Mouse (Mus musculus): ENCODE results near the gene Usp3. TPM values are rescaled to one million over a fixed set of nuclear protein-coding genes. Genes with fewer than 3 reads are reported as not detected.

The Usp3 gene
- polyA plus RNA-seq, 1 experiment from 2014 or later: 67.1 TPM

GRCm38 (mm10) chr9:66505141-66505917, 87.6 kb downstream of the Usp3 start:
- ATAC-seq (ENCODE audit: low FRiP score, low TSS enrichment): no peak

GRCm38 (mm10) chr9:66504518-66504917, 88.4 kb downstream of the Usp3 start:
- ATAC-seq (ENCODE audit: low FRiP score, low TSS enrichment): no peak
- no peak overlapping the region for H3K9ac ChIP-seq (replicated peaks; ENCODE audit: low read length)
- 87% methylated on average over 13 of the region's 13 CpGs for WGBS
- no peak overlapping the region for H3K27ac ChIP-seq (ENCODE audit: low read length)
- peaks cover 45% of the 10 kb centered on the region for H3K36me3 ChIP-seq (ENCODE audit: insufficient read depth, low read length)
- no peaks in the 10 kb centered on the region for H3K27me3 ChIP-seq (ENCODE audit: insufficient read depth, low read length)
- H3K9me3 ChIP-seq (ENCODE audit: low read length): no peaks in the 10 kb centered on the region
- H3K4me2 ChIP-seq (replicated peaks; ENCODE audit: low read depth, low read length): no peak overlapping the region
- H3K4me1 ChIP-seq (ENCODE audit: insufficient read depth, low read length): 0 out of 2 replicates have a peak, but pooled peaks cover 6% of the 10 kb centered on the region
- H3K4me3 ChIP-seq (ENCODE audit: low read length): no peak overlapping the region

More at GRCm38 (mm10) chr9:66505141-66505917, 87.6 kb downstream of the Usp3 start:
- no peak overlapping the region for H3K4me2 ChIP-seq (replicated peaks; ENCODE audit: low read depth, low read length)
- peaks cover 8% of the 10 kb centered on the region for H3K4me1 ChIP-seq (ENCODE audit: insufficient read depth, low read length)
- no peaks in the 10 kb centered on the region for H3K9me3 ChIP-seq (ENCODE audit: low read length)
- 76% methylated on average over 9 of the region's 9 CpGs for WGBS
- H3K36me3 ChIP-seq (ENCODE audit: insufficient read depth, low read length): peaks cover 47% of the 10 kb centered on the region
- H3K4me3 ChIP-seq (ENCODE audit: low read length): no peak overlapping the region
- no peak overlapping the region for H3K9ac ChIP-seq (replicated peaks; ENCODE audit: low read length)
- no peaks in the 10 kb centered on the region for H3K27me3 ChIP-seq (ENCODE audit: insufficient read depth, low read length)
- H3K27ac ChIP-seq (ENCODE audit: low read length): no peak overlapping the region

DNA sequence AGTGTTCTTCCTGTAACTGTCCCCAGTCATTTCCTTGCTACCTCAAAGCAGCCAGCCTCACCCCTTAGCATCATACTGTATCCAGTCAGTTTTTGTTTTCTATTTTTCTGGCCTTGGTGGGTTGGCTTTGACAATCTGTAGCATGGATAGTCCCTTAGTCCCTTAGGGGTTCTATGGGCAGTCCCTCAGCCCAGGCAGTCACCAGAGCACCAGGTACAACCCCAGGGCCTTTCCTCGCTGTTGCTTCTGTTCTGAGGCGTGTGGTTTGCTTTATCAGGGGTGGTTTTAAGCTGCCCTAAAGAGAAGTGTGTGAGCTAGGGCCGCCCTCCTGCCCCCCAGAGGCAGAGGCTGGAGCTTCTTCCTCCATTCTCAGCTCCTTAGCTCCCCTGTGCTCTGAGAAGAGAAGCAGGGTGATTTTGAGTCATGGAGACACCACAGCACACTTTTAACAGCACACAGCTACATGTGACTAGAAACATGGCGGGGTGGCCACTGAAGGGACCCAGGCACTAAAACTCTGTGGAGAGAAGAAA, 89.0 kb downstream of the Usp3 start:
- peaks cover 43% of the 10 kb centered on the region for H3K36me3 ChIP-seq (ENCODE audit: insufficient read depth, low read length)
- no peak overlapping the region for H3K4me2 ChIP-seq (replicated peaks; ENCODE audit: low read depth, low read length)
- H3K9ac ChIP-seq (replicated peaks; ENCODE audit: low read length): no peak overlapping the region
- H3K27me3 ChIP-seq (ENCODE audit: insufficient read depth, low read length): no peaks in the 10 kb centered on the region
- no peak overlapping the region for H3K27ac ChIP-seq (ENCODE audit: low read length)
- H3K4me1 ChIP-seq (ENCODE audit: insufficient read depth, low read length): 0 out of 2 replicates have a peak, but pooled peaks cover 6% of the 10 kb centered on the region
- H3K9me3 ChIP-seq (ENCODE audit: low read length): no peaks in the 10 kb centered on the region
- ATAC-seq (ENCODE audit: low FRiP score, low TSS enrichment): no peak
- H3K4me3 ChIP-seq (ENCODE audit: low read length): no peak overlapping the region
- WGBS: 90% methylated on average over 4 of the region's 4 CpGs

- Histone ChIP-seq H3K4me1 (ENCODE audit: insufficient read depth, low read length) (0 out of 2 replicates have a peak, but pooled peaks cover 6% of the 10 kb centered on the region), H3K9ac (replicated peaks; ENCODE audit: low read length) (no peak overlapping the region), H3K9me3 (ENCODE audit: low read length) (no peaks in the 10 kb centered on the region), H3K27me3 (ENCODE audit: insufficient read depth, low read length) (no peaks in the 10 kb centered on the region), H3K4me2 (replicated peaks; ENCODE audit: low read depth, low read length) (no peak overlapping the region), H3K4me3 (ENCODE audit: low read length) (no peak overlapping the region), H3K36me3 (ENCODE audit: insufficient read depth, low read length) (peaks cover 40% of the 10 kb centered on the region), H3K27ac (ENCODE audit: low read length) (no peak overlapping the region)
- ATAC-seq (ENCODE audit: low FRiP score, low TSS enrichment): no peak
- WGBS: 84% methylated on average over 2 of the region's 2 CpGs
Observed at GRCm38 (mm10) chr9:66501248-66501647, 91.7 kb downstream of the Usp3 start.

DNA sequence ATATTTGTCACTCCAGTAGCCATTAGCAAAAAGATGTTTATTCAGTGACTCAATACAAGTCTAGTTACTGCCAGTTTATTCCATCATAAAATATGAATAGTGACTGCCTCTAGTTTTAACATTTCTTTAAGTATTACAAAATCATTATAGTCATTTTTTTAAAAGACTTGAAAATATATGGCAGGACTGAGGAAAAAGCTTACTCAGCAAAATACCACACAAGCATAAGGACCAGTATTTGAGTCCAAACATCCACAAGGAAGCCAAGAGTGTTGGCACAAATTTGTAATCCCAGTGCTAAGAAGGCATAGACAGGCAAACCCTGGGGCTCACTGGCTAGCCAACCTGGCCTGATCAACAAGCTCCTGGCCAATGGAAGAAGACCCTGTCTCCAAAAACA, 99.0 kb downstream of the Usp3 start:
- no peak for ATAC-seq (ENCODE audit: low FRiP score, low TSS enrichment)
- no peaks in the 10 kb centered on the region for H3K4me1 ChIP-seq (ENCODE audit: insufficient read depth, low read length)
- H3K27me3 ChIP-seq (ENCODE audit: insufficient read depth, low read length): no peaks in the 10 kb centered on the region
- H3K27ac ChIP-seq (ENCODE audit: low read length): no peak overlapping the region
- H3K4me3 ChIP-seq (ENCODE audit: low read length): no peak overlapping the region
- H3K4me2 ChIP-seq (replicated peaks; ENCODE audit: low read depth, low read length): no peak overlapping the region
- no peaks in the 10 kb centered on the region for H3K9me3 ChIP-seq (ENCODE audit: low read length)
- peaks cover 44% of the 10 kb centered on the region for H3K36me3 ChIP-seq (ENCODE audit: insufficient read depth, low read length)
- no peak overlapping the region for H3K9ac ChIP-seq (replicated peaks; ENCODE audit: low read length)

DNA sequence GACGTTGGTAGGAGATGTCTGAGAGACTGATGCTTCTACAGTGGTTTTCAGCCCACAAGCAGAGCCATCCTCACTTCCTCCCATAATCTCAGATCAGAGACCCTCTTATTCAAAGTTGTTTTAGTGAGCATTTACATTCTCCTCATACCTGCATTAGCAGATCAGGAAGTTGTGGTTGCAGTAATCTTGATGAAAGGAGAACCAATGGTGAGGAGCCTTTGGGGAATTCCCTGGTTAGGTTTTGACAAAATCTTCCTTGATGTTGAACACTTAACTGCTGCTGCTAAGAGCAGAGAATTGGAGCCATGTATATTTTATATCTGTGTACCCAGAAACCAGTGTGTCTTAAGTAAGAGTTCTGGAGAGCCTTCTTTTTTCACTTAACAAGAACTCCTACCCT, 100.6 kb downstream of the Usp3 start:
- no peaks in the 10 kb centered on the region for H3K4me1 ChIP-seq (ENCODE audit: insufficient read depth, low read length)
- no peak overlapping the region for H3K27ac ChIP-seq (ENCODE audit: low read length)
- 93% methylated on average over 1 of the region's 1 CpGs for WGBS
- H3K4me3 ChIP-seq (ENCODE audit: low read length): no peak overlapping the region
- H3K9me3 ChIP-seq (ENCODE audit: low read length): no peaks in the 10 kb centered on the region
- H3K27me3 ChIP-seq (ENCODE audit: insufficient read depth, low read length): no peaks in the 10 kb centered on the region
- peaks cover 44% of the 10 kb centered on the region for H3K36me3 ChIP-seq (ENCODE audit: insufficient read depth, low read length)
- no peak for ATAC-seq (ENCODE audit: low FRiP score, low TSS enrichment)
- no peak overlapping the region for H3K9ac ChIP-seq (replicated peaks; ENCODE audit: low read length)
- no peak overlapping the region for H3K4me2 ChIP-seq (replicated peaks; ENCODE audit: low read depth, low read length)

DNA sequence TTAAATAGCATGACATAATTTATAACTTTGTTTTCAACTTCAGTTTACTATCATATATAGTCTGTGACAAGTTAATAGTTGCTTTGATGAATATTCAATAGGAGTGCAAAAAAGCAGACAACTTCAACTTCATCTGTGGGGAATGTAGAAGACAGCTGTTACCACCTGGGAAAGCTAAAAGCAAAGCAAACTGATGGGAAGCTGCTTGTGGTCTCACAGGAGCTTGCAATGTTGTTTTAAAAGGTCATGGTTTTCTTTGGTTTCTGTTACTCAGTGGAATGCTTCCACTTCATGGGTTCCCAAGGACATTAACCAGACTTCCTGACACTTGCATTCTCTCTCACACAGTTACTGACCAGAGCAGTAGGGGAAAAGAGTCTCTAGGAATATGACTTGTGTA, 104.2 kb downstream of the Usp3 start:
- Histone ChIP-seq H3K4me3 (ENCODE audit: low read length) (no peak overlapping the region), H3K9ac (replicated peaks; ENCODE audit: low read length) (no peak overlapping the region), H3K27me3 (ENCODE audit: insufficient read depth, low read length) (no peaks in the 10 kb centered on the region), H3K4me1 (ENCODE audit: insufficient read depth, low read length) (no peaks in the 10 kb centered on the region), H3K4me2 (replicated peaks; ENCODE audit: low read depth, low read length) (no peak overlapping the region), H3K27ac (ENCODE audit: low read length) (no peak overlapping the region), H3K36me3 (ENCODE audit: insufficient read depth, low read length) (peaks cover 59% of the 10 kb centered on the region), H3K9me3 (ENCODE audit: low read length) (no peaks in the 10 kb centered on the region)
- ATAC-seq (ENCODE audit: low FRiP score, low TSS enrichment): peak; percentile 46; the same call in 1 of the 2 replicates

- no peak overlapping the region for H3K4me3 ChIP-seq (ENCODE audit: low read length)
- no peak overlapping the region for H3K27ac ChIP-seq (ENCODE audit: low read length)
- WGBS: 88% methylated on average over 3 of the region's 3 CpGs
- H3K9me3 ChIP-seq (ENCODE audit: low read length): no peaks in the 10 kb centered on the region
- H3K4me2 ChIP-seq (replicated peaks; ENCODE audit: low read depth, low read length): no peak overlapping the region
- no peak for ATAC-seq (ENCODE audit: low FRiP score, low TSS enrichment)
- H3K9ac ChIP-seq (replicated peaks; ENCODE audit: low read length): no peak overlapping the region
- no peaks in the 10 kb centered on the region for H3K4me1 ChIP-seq (ENCODE audit: insufficient read depth, low read length)
- H3K27me3 ChIP-seq (ENCODE audit: insufficient read depth, low read length): no peaks in the 10 kb centered on the region
- peaks cover 50% of the 10 kb centered on the region for H3K36me3 ChIP-seq (ENCODE audit: insufficient read depth, low read length)
Observed at GRCm38 (mm10) chr9:66483429-66483828, 109.5 kb downstream of the Usp3 start.

- Histone ChIP-seq H3K27ac (ENCODE audit: low read length) (no peak overlapping the region), H3K9me3 (ENCODE audit: low read length) (no peaks in the 10 kb centered on the region), H3K4me3 (ENCODE audit: low read length) (no peak overlapping the region), H3K36me3 (ENCODE audit: insufficient read depth, low read length) (peaks cover 24% of the 10 kb centered on the region), H3K4me1 (ENCODE audit: insufficient read depth, low read length) (no peaks in the 10 kb centered on the region), H3K9ac (replicated peaks; ENCODE audit: low read length) (no peak overlapping the region), H3K27me3 (ENCODE audit: insufficient read depth, low read length) (no peaks in the 10 kb centered on the region), H3K4me2 (replicated peaks; ENCODE audit: low read depth, low read length) (no peak overlapping the region)
- no peak for ATAC-seq (ENCODE audit: low FRiP score, low TSS enrichment)
- 82% methylated on average over 2 of the region's 2 CpGs for WGBS
Observed at GRCm38 (mm10) chr9:66477785-66478184, 115.2 kb downstream of the Usp3 start.

DNA sequence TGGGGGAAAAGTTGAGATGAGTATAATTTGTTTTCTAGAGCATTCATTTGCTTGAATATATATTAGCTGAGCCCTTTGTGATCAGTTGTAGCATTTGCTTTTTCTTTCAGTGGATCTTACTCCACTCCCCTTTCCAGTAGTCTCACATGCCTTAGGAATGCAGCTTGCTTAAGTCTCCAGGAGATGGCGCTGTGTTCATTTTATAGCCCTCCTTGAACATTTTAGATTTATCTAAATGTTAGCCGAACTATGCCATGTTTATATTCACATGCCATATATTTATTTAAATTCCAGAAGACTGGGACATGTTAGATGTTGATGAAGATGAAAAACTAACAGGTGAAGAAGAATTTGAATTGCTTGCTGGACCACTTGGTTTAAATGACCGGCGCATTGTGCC, 127.9 kb downstream of the Usp3 start:
- ATAC-seq (ENCODE audit: low FRiP score, low TSS enrichment): no peak
- peaks cover 27% of the 10 kb centered on the region for H3K36me3 ChIP-seq (ENCODE audit: insufficient read depth, low read length)
- no peaks in the 10 kb centered on the region for H3K9me3 ChIP-seq (ENCODE audit: low read length)
- H3K9ac ChIP-seq (replicated peaks; ENCODE audit: low read length): no peak overlapping the region
- 62% methylated on average over 4 of the region's 4 CpGs for WGBS
- no peaks in the 10 kb centered on the region for H3K27me3 ChIP-seq (ENCODE audit: insufficient read depth, low read length)
- no peak overlapping the region for H3K4me2 ChIP-seq (replicated peaks; ENCODE audit: low read depth, low read length)
- H3K27ac ChIP-seq (ENCODE audit: low read length): no peak overlapping the region
- H3K4me3 ChIP-seq (ENCODE audit: low read length): no peak overlapping the region
- H3K4me1 ChIP-seq (ENCODE audit: insufficient read depth, low read length): no peaks in the 10 kb centered on the region

All from kidney, embryonic 16.5 days (tissue).